Mouse (Mus musculus) CH12.LX (cell line): ENCODE measurements at regions not wholly inside any gene's neighbourhood (a gene's known extent, or its start where the extent isn't known, plus 50 kb on each side); places are given as distances from the start of the nearest gene placed in this dataset.

Source experiments
- DNase-seq: peaks from one replicate; pipeline ENCODE4 v3.0.0-alpha.2; 2013; ENCODE audit errors: extremely low read depth
- H3K27ac ChIP-seq: 2 replicates; pipeline ENCODE4 v1.5.1; 2012; ENCODE audit warnings: low read depth, mild to moderate bottlenecking, control low read depth, moderate library complexity; ENCODE audit not compliant: insufficient read depth
- H3K27me3 ChIP-seq: replicated peaks from 2 replicates; pipeline ENCODE3; 2012; ENCODE audit warnings: inconsistent platforms
- H3K36me3 ChIP-seq, 2 experiments: replicated peaks in 1 of 2; 2 replicates each; pipeline versions ENCODE3 to v1.6.1; 2012; ENCODE audit warnings: inconsistent platforms in 1 of 2, low read length in 1 of 2, mild to moderate bottlenecking in 1 of 2, mixed read lengths in 1 of 2, moderate library complexity in 1 of 2; ENCODE audit not compliant: control insufficient read depth in 1 of 2, insufficient read depth in 1 of 2
- H3K4me1 ChIP-seq, 2 experiments: 2 replicates each; pipeline ENCODE4 v1.6.1; 2012; ENCODE audit warnings: inconsistent platforms in 1 of 2, moderate library complexity in 1 of 2; ENCODE audit not compliant: insufficient read depth in 2 of 2, control insufficient read depth in 1 of 2
- H3K4me2 ChIP-seq: 2 replicates; pipeline ENCODE4 v1.6.1; 2012; ENCODE audit warnings: low read depth, mild to moderate bottlenecking, control low read depth; ENCODE audit not compliant: poor library complexity, insufficient read depth, severe bottlenecking
- H3K4me3 ChIP-seq, 3 experiments: fragments of 150-350 bp in 1 of 3; sonication (generic) in 1 of 3; replicated peaks in 1 of 3; 2 replicates each; pipeline versions ENCODE3 to v1.5.1; 2011 to 2012; ENCODE audit warnings: low read depth in 2 of 3, low read length in 2 of 3, mild to moderate bottlenecking in 2 of 3, moderate library complexity in 2 of 3, control low read depth in 1 of 3, improper control_type of control experiment in 1 of 3, inconsistent platforms in 1 of 3, mixed read lengths in 1 of 3; ENCODE audit not compliant: poor library complexity in 1 of 3
- H3K79me2 ChIP-seq: replicated peaks from 2 replicates; pipeline ENCODE4 v1.6.1; 2012; ENCODE audit warnings: mild to moderate bottlenecking, moderate library complexity; ENCODE audit not compliant: control insufficient read depth, poor library complexity, insufficient read depth, severe bottlenecking; ENCODE audit errors: extremely low read depth
- H3K9ac ChIP-seq: 2 replicates; pipeline ENCODE4 v1.6.1; 2012; ENCODE audit warnings: low read depth, mild to moderate bottlenecking, control low read depth, moderate library complexity; ENCODE audit not compliant: insufficient read depth
- H3K9me3 ChIP-seq: replicated peaks from 2 replicates; pipeline ENCODE3; 2012; ENCODE audit warnings: low read length, inconsistent platforms, mixed read lengths
- CHD1 ChIP-seq: IDR thresholded peaks from 2 replicates; pipeline ENCODE4 v1.6.1; 2012; ENCODE audit warnings: low read depth, low read length, improper control_type of control experiment, inconsistent platforms
- CHD2 ChIP-seq: IDR thresholded peaks from 2 replicates; pipeline ENCODE4 v1.6.1; 2011; ENCODE audit warnings: low read length, improper control_type of control experiment
- CTCF ChIP-seq, 2 experiments: IDR thresholded peaks in 1 of 2; conservative IDR thresholded peaks in 1 of 2; 2 replicates each; pipeline ENCODE4 v1.5.1; 2011 to 2012; ENCODE audit warnings: low read depth in 2 of 2, low read length in 2 of 2, improper control_type of control experiment in 1 of 2, inconsistent platforms in 1 of 2, mild to moderate bottlenecking in 1 of 2, moderate library complexity in 1 of 2
- E2F4 ChIP-seq: IDR thresholded peaks from 2 replicates; pipeline ENCODE4 v1.6.1; 2011; ENCODE audit warnings: low read depth, low read length, improper control_type of control experiment; ENCODE audit not compliant: insufficient replicate concordance
- ELF1 ChIP-seq: IDR thresholded peaks from 2 replicates; pipeline ENCODE4 v1.6.1; 2014; ENCODE audit warnings: low read depth, mild to moderate bottlenecking, inconsistent platforms, low read length, improper control_type of control experiment
- EP300 ChIP-seq: IDR thresholded peaks from 2 replicates; pipeline ENCODE4 v1.6.1; 2011; ENCODE audit warnings: low read length, improper control_type of control experiment
- GABPA ChIP-seq: IDR thresholded peaks from 2 replicates; pipeline ENCODE4 v1.6.1; 2012; ENCODE audit warnings: low read depth, low read length, improper control_type of control experiment, inconsistent platforms; ENCODE audit not compliant: insufficient replicate concordance
- HCFC1 ChIP-seq: IDR thresholded peaks from 2 replicates; pipeline ENCODE4 v1.6.1; 2012; ENCODE audit warnings: low read depth, mild to moderate bottlenecking, inconsistent platforms, low read length, improper control_type of control experiment
- JUND ChIP-seq: conservative IDR thresholded peaks from 2 replicates; pipeline ENCODE4 v1.6.1; 2011; ENCODE audit warnings: low read depth, low read length, improper control_type of control experiment
- KAT2A ChIP-seq: IDR thresholded peaks from 2 replicates; pipeline ENCODE4 v1.6.1; 2012; ENCODE audit warnings: low read length, improper control_type of control experiment, inconsistent platforms; ENCODE audit not compliant: insufficient replicate concordance
- MAFK ChIP-seq: IDR thresholded peaks from 2 replicates; pipeline ENCODE4 v1.6.1; 2011; ENCODE audit warnings: low read length, improper control_type of control experiment; ENCODE audit not compliant: insufficient replicate concordance
- MAX ChIP-seq: IDR thresholded peaks from 2 replicates; pipeline ENCODE4 v1.6.1; 2011; ENCODE audit warnings: low read length, improper control_type of control experiment
- NELFE ChIP-seq: IDR thresholded peaks from 2 replicates; pipeline ENCODE4 v1.6.1; 2011; ENCODE audit warnings: low read depth, low read length, improper control_type of control experiment
- PAX5 ChIP-seq: IDR thresholded peaks from 2 replicates; pipeline ENCODE4 v1.6.1; 2012; ENCODE audit warnings: low read length, inconsistent platforms, mixed read lengths
- POLR2A ChIP-seq: IDR thresholded peaks from 2 replicates; pipeline ENCODE4 v1.6.1; 2011; ENCODE audit warnings: low read depth, mild to moderate bottlenecking, improper control_type of control experiment, low read length
- RAD21 ChIP-seq: IDR thresholded peaks from 2 replicates; pipeline ENCODE4 v1.6.1; 2011; ENCODE audit warnings: low read depth, mild to moderate bottlenecking, low read length, improper control_type of control experiment, moderate library complexity
- RCOR1 ChIP-seq: conservative IDR thresholded peaks from 2 replicates; pipeline ENCODE4 v1.6.1; 2012; ENCODE audit warnings: low read depth, mild to moderate bottlenecking, inconsistent platforms, low read length, improper control_type of control experiment
- TBP ChIP-seq: conservative IDR thresholded peaks from 2 replicates; pipeline ENCODE4 v1.6.1; 2011; ENCODE audit warnings: low read depth, low read length, improper control_type of control experiment
- TCF12 ChIP-seq: IDR thresholded peaks from 2 replicates; pipeline ENCODE4 v1.6.1; 2014; ENCODE audit warnings: low read depth, mild to moderate bottlenecking, inconsistent platforms, low read length, improper control_type of control experiment
- UBTF ChIP-seq: IDR thresholded peaks from 2 replicates; pipeline ENCODE4 v1.6.1; 2012; ENCODE audit warnings: low read depth, mild to moderate bottlenecking, inconsistent platforms, low read length, improper control_type of control experiment, moderate library complexity
- USF1 ChIP-seq: IDR thresholded peaks from 2 replicates; pipeline ENCODE4 v1.6.1; 2014; ENCODE audit warnings: low read depth, mild to moderate bottlenecking, inconsistent platforms, low read length, improper control_type of control experiment
- USF2 ChIP-seq: conservative IDR thresholded peaks from 2 replicates; pipeline ENCODE4 v1.6.1; 2011; ENCODE audit warnings: low read depth, low read length, improper control_type of control experiment
- ZC3H11A ChIP-seq: IDR thresholded peaks from 2 replicates; pipeline ENCODE4 v1.6.1; 2012; ENCODE audit warnings: low read depth, mild to moderate bottlenecking, inconsistent platforms, low read length, improper control_type of control experiment
- ZMIZ1 ChIP-seq: IDR thresholded peaks from 2 replicates; pipeline ENCODE4 v1.6.1; 2012; ENCODE audit warnings: low read depth, mild to moderate bottlenecking, inconsistent platforms, low read length, improper control_type of control experiment
- dilution Hi-C: fragments of 300-500 bp; cut with MboI; formaldehyde crosslinking; loops from 2 replicates; pipeline ENCODE4 v1.14.3; 2020; ENCODE audit warnings: low sequenced_read_pairs; ENCODE audit not compliant: extremely low pct_unique_long_range_greater_than_20kb, extremely low pct_ligation_motif_present
- in situ Hi-C: fragments of 300-500 bp; cut with MboI; formaldehyde crosslinking; loops from 3 replicates; pipeline ENCODE4 v1.14.3; 2019; ENCODE audit warnings: low sequenced_read_pairs, low pct_ligation_motif_present, low pct_unique_long_range_greater_than_20kb, mixed read lengths

GRCm38 (mm10) chr14:76834084-76834483 is 202.5 kb upstream of the Ccdc122 start:
- TF ChIP-seq JUND (no peak), HCFC1 (no peak), ELF1 (no peak), CHD1 (no peak), NELFE (no peak), USF1 (no peak), EP300 (no peak), ZMIZ1 (no peak), ZC3H11A (no peak), TBP (no peak), KAT2A (no peak)

DNA sequence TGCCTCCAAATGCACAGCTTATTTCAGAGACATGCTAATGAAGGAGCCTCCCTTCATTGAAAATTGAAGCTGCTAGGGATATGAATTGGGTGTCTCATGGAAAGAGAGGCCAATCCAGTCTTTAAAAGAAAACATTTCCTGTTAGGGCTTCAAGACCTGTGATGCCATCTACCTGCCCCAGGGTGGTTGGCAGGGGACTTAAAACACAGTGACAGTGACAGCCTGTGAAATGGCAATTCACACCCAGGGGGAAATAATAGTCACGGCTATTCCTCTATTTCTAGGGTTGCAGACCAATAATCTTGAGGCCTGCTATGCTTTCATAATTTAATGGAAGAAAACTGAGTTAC is 207.4 kb upstream of the Ccdc122 start:
- in situ Hi-C loops: no loop called here
- Histone ChIP-seq H3K9me3 (no peaks in the 10 kb centered on the region), H3K4me3 (no peak overlapping the region), H3K4me2 (no peak overlapping the region), H3K36me3 (no peaks in the 10 kb centered on the region), H3K9ac (no peak overlapping the region), H3K27me3 (no peaks in the 10 kb centered on the region), H3K79me2 (no peaks in the 10 kb centered on the region), H3K4me1 (no peaks in the 10 kb centered on the region), H3K27ac (no peak overlapping the region)
- DNase-seq: no peak
- TF ChIP-seq USF2 (no peak), TCF12 (no peak), E2F4 (no peak), UBTF (no peak), MAX (no peak), NELFE (no peak), GABPA (no peak), JUND (no peak), CTCF (conservative IDR thresholded peaks at IDR 0.05 in 1 of 2, IDR thresholded peaks at IDR 0.05 in 1 of 2; ENCODE audit: low read depth in 2 of 2, low read length in 2 of 2) (no peak), RAD21 (no peak), PAX5 (no peak), TBP (no peak), RCOR1 (no peak), EP300 (no peak), MAFK (no peak), CHD2 (no peak), ZMIZ1 (no peak), USF1 (no peak), POLR2A (no peak)
- dilution Hi-C loops: no loop called here

More at GRCm38 (mm10) chr14:76834084-76834483, 202.5 kb upstream of the Ccdc122 start:
- Histone ChIP-seq H3K4me3 (no peak overlapping the region), H3K4me1 (peaks cover 0 to 7% of the 10 kb centered on the region in 2 experiments; a peak in 1 of 4 replicates), H3K9me3 (no peaks in the 10 kb centered on the region), H3K36me3 (no peaks in the 10 kb centered on the region), H3K79me2 (no peaks in the 10 kb centered on the region), H3K4me2 (no peak overlapping the region), H3K27me3 (no peaks in the 10 kb centered on the region), H3K9ac (no peak overlapping the region), H3K27ac (no peak overlapping the region)
- in situ Hi-C loops (no loop called here), dilution Hi-C loops (no loop called here)
- DNase-seq: no peak
